Mouse (Mus musculus) ovary, postnatal 10 days (tissue): ENCODE results near the gene 4930595M18Rik.

Experiments
- DNase-seq: peaks from one replicate; pipeline ENCODE4 v3.0.0; 2022; ENCODE audit warnings: low spot score

Gene 4930595M18Rik

GRCm38 (mm10) chrX:81458021-81458420 lies at the start of gene 4930595M18Rik:
TSS of gene 4930595M18Rik (minus strand) at chrX:81458121.
- no peak for DNase-seq

- DNase-seq = no peak
These were observed 14.6 kb upstream of the 4930595M18Rik start for GRCm38 (mm10) chrX:81472500-81472899.
